Mouse (Mus musculus) adrenal gland (tissue): ENCODE results near the gene Tbc1d2.
"Not testable (repeated sequence)": the region's sequence is repeated elsewhere in the genome, so short reads cannot be mapped to it uniquely, and the experiment has no call there.

Experiments used
- intact Hi-C: fragments of 180-260 bp; cut with DNase I; formaldehyde crosslinking; loops from one replicate; pipeline ENCODE4 v1.15.1; 2025

The Tbc1d2 gene

GRCm38 (mm10) chr4:46582024-46582423 is 68.0 kb downstream of the Tbc1d2 start:
- intact Hi-C loops: not testable (repeated sequence)

DNA sequence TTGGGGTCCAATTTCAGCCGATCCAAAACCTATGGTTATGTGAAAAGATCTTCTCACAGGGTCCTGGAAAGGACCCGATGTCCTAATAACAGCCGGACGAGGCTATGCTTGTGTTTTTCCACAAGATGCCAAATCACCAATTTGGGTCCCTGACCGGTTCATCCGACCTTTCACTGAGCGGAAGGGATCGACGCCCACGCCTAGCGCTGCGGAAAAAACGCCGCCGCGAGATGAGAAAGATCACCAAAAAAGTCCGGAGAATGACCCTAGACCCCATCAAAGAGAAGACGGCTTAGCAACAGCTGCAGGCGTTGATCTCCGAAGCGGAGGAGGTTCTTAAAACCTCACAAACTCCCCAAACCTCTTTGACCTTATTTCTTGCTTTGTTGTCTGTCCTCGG is 68.4 kb downstream of the Tbc1d2 start:
- intact Hi-C loops: not testable (repeated sequence)

GRCm38 (mm10) chr4:46580799-46581243 is 69.2 kb downstream of the Tbc1d2 start:
- intact Hi-C loops: not testable (repeated sequence)

GRCm38 (mm10) chr4:46578796-46579346 is 71.1 kb downstream of the Tbc1d2 start:
- intact Hi-C loops: not testable (repeated sequence)

DNA sequence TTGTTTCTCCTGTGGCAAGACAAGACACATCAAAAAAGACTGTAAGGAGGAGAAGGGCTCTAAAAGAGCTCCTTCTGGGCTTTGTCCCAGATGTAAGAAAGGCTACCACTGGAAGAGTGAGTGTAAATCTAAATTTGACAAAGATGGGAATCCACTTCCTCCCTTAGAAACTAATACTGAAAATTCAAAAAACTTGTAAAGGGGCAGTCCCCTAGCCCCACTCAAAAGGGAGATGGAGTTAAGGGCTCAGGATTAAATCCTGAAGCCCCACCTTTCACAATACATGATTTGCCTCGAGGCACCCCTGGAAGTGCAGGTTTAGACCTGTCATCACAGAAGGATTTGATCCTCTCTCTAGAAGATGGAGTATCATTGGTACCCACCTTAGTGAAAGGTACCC is 71.8 kb downstream of the Tbc1d2 start:
- intact Hi-C loops: no loop called here

GRCm38 (mm10) chr4:46575509-46576284 is 74.3 kb downstream of the Tbc1d2 start:
- intact Hi-C loops: not testable (repeated sequence)

DNA sequence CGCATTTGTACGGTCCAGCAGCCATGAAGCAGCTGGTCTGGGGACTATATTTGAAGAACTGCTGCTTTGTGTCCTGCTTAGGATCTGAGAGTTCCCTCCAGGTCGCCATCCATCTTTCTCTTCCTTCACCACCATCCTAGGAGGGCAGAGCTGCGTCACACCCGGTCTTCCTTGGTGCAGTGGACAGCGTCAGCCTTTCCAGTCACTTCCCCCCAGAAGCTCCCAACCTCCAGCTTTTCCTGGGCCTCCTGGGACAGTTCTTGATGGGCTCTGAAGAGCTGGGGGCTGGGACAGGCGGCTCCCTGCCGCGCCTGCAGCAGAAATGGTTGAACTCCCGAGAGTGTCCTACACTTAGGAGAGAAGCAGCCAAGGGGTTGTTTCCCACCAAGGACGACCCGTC is 75.2 kb downstream of the Tbc1d2 start:
- intact Hi-C loops: loop anchor here (1.0 kb wide), 1 partner anchor 10 kb away; no protein-coding TSS in a partner anchor

- intact Hi-C loops: loop anchor here (1.0 kb wide), 1 partner anchor 11 kb away; no protein-coding TSS in a partner anchor
Measured at GRCm38 (mm10) chr4:46574024-46574753, 75.8 kb downstream of the Tbc1d2 start.

DNA sequence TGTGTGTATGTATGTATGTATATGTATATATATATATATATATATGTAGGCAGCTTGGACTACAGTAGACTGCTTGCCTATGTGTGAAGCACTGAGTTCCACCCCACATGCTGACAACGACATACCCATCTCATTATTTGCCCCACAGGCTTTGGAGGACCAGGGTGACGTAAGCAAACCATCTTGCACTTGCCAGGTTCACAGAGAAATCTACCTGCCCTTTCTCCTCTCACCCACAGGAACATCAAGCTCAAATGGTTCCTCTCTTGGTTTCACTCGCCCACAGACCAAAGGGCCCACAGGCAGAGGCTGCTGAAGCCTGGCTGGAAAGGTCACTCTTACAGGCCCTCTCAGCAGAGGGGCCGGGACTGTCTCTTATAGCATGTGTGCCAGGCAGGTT is 77.4 kb downstream of the Tbc1d2 start:
- intact Hi-C loops: no loop called here

GRCm38 (mm10) chr4:46571744-46572143 is 78.3 kb downstream of the Tbc1d2 start:
- intact Hi-C loops: no loop called here

GRCm38 (mm10) chr4:46569671-46570070 is 80.3 kb downstream of the Tbc1d2 start:
- intact Hi-C loops: no loop called here

- intact Hi-C loops: no loop called here
Measured at GRCm38 (mm10) chr4:46568169-46568568, 81.8 kb downstream of the Tbc1d2 start.

GRCm38 (mm10) chr4:46566931-46567671 is 82.9 kb downstream of the Tbc1d2 start:
- intact Hi-C loops: no loop called here

- intact Hi-C loops: no loop called here
Measured at GRCm38 (mm10) chr4:46565393-46565955, 84.5 kb downstream of the Tbc1d2 start.

GRCm38 (mm10) chr4:46564247-46564646 is 85.8 kb downstream of the Tbc1d2 start:
- intact Hi-C loops: no loop called here

- intact Hi-C loops: no loop called here
Measured at GRCm38 (mm10) chr4:46563847-46564246, 86.2 kb downstream of the Tbc1d2 start.

- intact Hi-C loops: no loop called here
Measured at GRCm38 (mm10) chr4:46562841-46563240, 87.2 kb downstream of the Tbc1d2 start.

- intact Hi-C loops: no loop called here
Measured at GRCm38 (mm10) chr4:46562037-46562436, 88.0 kb downstream of the Tbc1d2 start.

- intact Hi-C loops: no loop called here
Measured at GRCm38 (mm10) chr4:46560069-46560705, 89.8 kb downstream of the Tbc1d2 start.
